Mouse (Mus musculus) lung, postnatal 0 days (tissue): ENCODE results near the gene Scube3. TPM values are rescaled to one million over a fixed set of nuclear protein-coding genes. Genes with fewer than 3 reads are reported as not detected.
A peak's percentile ranks its signal among the peaks of the same experiment; 100 is the strongest.

Experiments
- ATAC-seq: fragments of 200-750 bp; cut with Nextera tagmentation; 2 replicates; pipeline ENCODE4 v1.8.0; 2017; ENCODE audit warnings: moderate library complexity
- DNase-seq: peaks from one replicate; pipeline ENCODE4 v3.0.0-alpha.2; 2016; ENCODE audit warnings: low spot score
- H3K27ac ChIP-seq: fragments of 300-500 bp; sonication (generic); 2 replicates; pipeline ENCODE4 v1.5.1; 2014; ENCODE audit warnings: antibody characterized with exemption, mild to moderate bottlenecking, low read length, mixed read lengths
- H3K27me3 ChIP-seq: fragments of 300-500 bp; sonication (generic); replicated peaks from 2 replicates; pipeline ENCODE4 v1.6.1; 2014; ENCODE audit warnings: low read length, mixed read lengths; ENCODE audit not compliant: insufficient read depth
- H3K36me3 ChIP-seq: fragments of 300-500 bp; sonication (generic); 2 replicates; pipeline ENCODE4 v1.6.1; 2014; ENCODE audit warnings: low read length, mixed read lengths; ENCODE audit not compliant: insufficient read depth
- H3K4me1 ChIP-seq: fragments of 300-500 bp; sonication (generic); 2 replicates; pipeline ENCODE4 v1.6.1; 2014; ENCODE audit warnings: antibody characterized with exemption, low read depth, low read length, mixed read lengths; ENCODE audit not compliant: insufficient read depth
- H3K4me2 ChIP-seq: fragments of 300-500 bp; sonication (generic); replicated peaks from 2 replicates; pipeline ENCODE4 v1.6.1; 2014; ENCODE audit warnings: low read depth, mild to moderate bottlenecking, low read length, moderate library complexity, mixed read lengths
- H3K4me3 ChIP-seq: fragments of 300-500 bp; sonication (generic); 2 replicates; pipeline ENCODE4 v1.5.1; 2014; ENCODE audit warnings: low read depth, low read length
- H3K9ac ChIP-seq: fragments of 300-500 bp; sonication (generic); replicated peaks from 2 replicates; pipeline ENCODE4 v1.6.1; 2014; ENCODE audit warnings: low read depth, mild to moderate bottlenecking
- H3K9me3 ChIP-seq: fragments of 300-500 bp; sonication (generic); 2 replicates; pipeline ENCODE4 v1.6.1; 2016; ENCODE audit warnings: low read length, mixed read lengths
- CTCF ChIP-seq: IDR thresholded peaks from 2 replicates; pipeline ENCODE4 v1.5.1; 2016; ENCODE audit warnings: antibody characterized with exemption, mild to moderate bottlenecking
- EP300 ChIP-seq: IDR thresholded peaks from 2 replicates; pipeline ENCODE4 v1.6.1; 2016; ENCODE audit warnings: antibody characterized with exemption, mild to moderate bottlenecking, control low read depth
- WGBS: fragments of 180-500 bp; shearing (Covaris S2); extraction: QIAGEN DNeasy Blood & Tissue Kit; methylation state at CpG from one replicate; pipeline ENCODE4 v1.1.7; 2014; 5-methylcytosine and 5-hydroxymethylcytosine counted together
- polyA plus RNA-seq: library from polyadenylated mRNA; unstranded; fragments of >200 nt; fragmentation: Nextera tagmentation; extraction: Ambion mirVana; gene quantifications from 2 replicates; pipeline ENCODE4 v1.2.1, GENCODE M21; 2015

Gene Scube3
- polyA plus RNA-seq, 1 experiment from 2014 or later = 0.30 TPM

DNA sequence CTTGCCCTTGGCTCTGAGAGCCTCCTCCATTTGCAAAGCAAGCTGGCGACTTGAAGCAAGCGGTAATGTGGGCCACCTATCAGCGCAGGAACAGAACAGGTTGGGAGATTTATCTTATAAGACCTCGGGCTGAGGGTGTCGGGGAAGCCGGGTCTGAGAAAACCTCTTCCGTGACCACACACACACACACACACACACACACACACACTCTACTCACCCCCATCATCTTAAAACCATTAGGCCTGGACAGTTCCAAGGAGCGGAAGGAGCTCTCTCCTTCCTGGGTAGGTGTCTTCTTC is 66.3 kb downstream of the Scube3 start:
- Histone ChIP-seq H3K4me3 (0 out of 2 replicates have a peak overlapping the region, but pooled peaks have one; percentile 14), H3K27me3 (no peaks in the 10 kb centered on the region), H3K36me3 (peaks cover under 1% of the 10 kb centered on the region; the same call in 1 of the 2 replicates), H3K9ac (no peak overlapping the region), H3K4me2 (peak overlapping the region; percentile 48), H3K9me3 (no peaks in the 10 kb centered on the region), H3K4me1 (peaks cover 5% of the 10 kb centered on the region; the same call in 1 of the 2 replicates), H3K27ac (no peak overlapping the region)
- TF ChIP-seq CTCF (no peak), EP300 (no peak)
- ATAC-seq (no peak), DNase-seq (no peak)
- 82% methylated on average over 8 of the region's 8 CpGs for WGBS

GRCm38 (mm10) chr17:28209457-28210110 is 67.6 kb downstream of the Scube3 start:
- no peak overlapping the region for H3K9ac ChIP-seq
- H3K27ac ChIP-seq = no peak overlapping the region
- H3K4me1 ChIP-seq = peaks cover 5% of the 10 kb centered on the region; the same call in 1 of the 2 replicates
- no peak for ATAC-seq
- H3K4me3 ChIP-seq = no peak overlapping the region
- H3K36me3 ChIP-seq = no peaks in the 10 kb centered on the region
- no peaks in the 10 kb centered on the region for H3K9me3 ChIP-seq
- H3K27me3 ChIP-seq = no peaks in the 10 kb centered on the region
- no peak overlapping the region for H3K4me2 ChIP-seq
- TF ChIP-seq EP300 (no peak), CTCF (no peak)
- WGBS = 66% methylated on average over 4 of the region's 4 CpGs
- no peak for DNase-seq

DNA sequence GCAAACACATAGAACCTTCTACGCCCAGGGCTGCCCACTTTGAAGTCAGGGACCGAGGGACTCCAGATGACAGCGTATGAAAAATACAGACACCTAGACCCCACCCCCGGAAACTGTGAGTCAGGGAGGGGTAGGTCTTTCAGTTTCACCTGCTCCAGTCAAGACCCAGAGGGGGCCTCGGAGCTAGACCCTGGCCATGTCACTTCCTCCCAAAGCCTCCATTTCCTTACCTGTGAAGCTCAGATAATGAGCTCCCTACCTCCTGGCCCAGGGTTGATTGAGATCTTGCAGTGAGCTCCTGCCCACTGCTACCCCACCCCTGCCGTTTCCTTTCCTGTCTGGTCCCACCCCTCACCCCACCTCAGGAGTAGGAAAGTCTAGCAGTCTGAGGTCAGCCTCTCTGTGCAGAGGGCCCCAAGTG is 70.0 kb downstream of the Scube3 start:
- Histone ChIP-seq H3K9ac (no peak overlapping the region), H3K4me3 (no peak overlapping the region), H3K9me3 (no peaks in the 10 kb centered on the region), H3K27me3 (no peaks in the 10 kb centered on the region), H3K27ac (no peak overlapping the region), H3K4me2 (no peak overlapping the region), H3K36me3 (no peaks in the 10 kb centered on the region), H3K4me1 (peaks cover 5% of the 10 kb centered on the region; the same call in 1 of the 2 replicates)
- ATAC-seq (no peak), DNase-seq (no peak)
- WGBS = 55% methylated on average over 6 of the region's 6 CpGs
- no peak for TF ChIP-seq EP300
- no peak for TF ChIP-seq CTCF

- ATAC-seq (no peak), DNase-seq (no peak)
- Histone ChIP-seq H3K9me3 (no peaks in the 10 kb centered on the region), H3K4me3 (no peak overlapping the region), H3K36me3 (no peaks in the 10 kb centered on the region), H3K4me1 (peaks cover 5% of the 10 kb centered on the region; the same call in 1 of the 2 replicates), H3K27ac (no peak overlapping the region), H3K4me2 (no peak overlapping the region), H3K27me3 (no peaks in the 10 kb centered on the region), H3K9ac (no peak overlapping the region)
- 56% methylated on average over 9 of the region's 9 CpGs for WGBS
- TF ChIP-seq EP300 = no peak
- TF ChIP-seq CTCF = no peak
Measured at GRCm38 (mm10) chr17:28212391-28212790, 70.5 kb downstream of the Scube3 start.

DNA sequence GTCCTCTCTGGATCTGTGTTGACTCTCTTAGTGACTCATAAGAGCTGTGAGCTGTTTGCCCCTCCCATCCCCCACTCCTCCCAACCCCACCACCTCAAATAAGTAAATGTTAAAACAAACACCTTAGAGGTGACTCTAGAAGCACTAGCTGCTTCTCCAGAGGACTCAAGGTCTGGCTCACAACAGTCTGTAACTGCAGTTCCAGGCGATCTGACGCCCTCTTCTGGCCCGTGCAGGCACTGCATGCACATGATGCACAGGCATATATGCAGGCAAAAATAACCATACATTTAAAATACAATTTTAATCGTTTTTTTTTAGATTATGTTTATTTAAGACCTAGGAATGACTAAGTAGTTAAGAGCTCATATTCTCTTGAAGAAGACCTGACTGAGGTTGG is 71.3 kb downstream of the Scube3 start:
- H3K9me3 ChIP-seq = no peaks in the 10 kb centered on the region
- DNase-seq (peak; percentile 38), ATAC-seq (no peak)
- no peak overlapping the region for H3K4me2 ChIP-seq
- no peaks in the 10 kb centered on the region for H3K27me3 ChIP-seq
- H3K27ac ChIP-seq = no peak overlapping the region
- no peak overlapping the region for H3K4me3 ChIP-seq
- H3K9ac ChIP-seq = no peak overlapping the region
- no peaks in the 10 kb centered on the region for H3K4me1 ChIP-seq
- H3K36me3 ChIP-seq = no peaks in the 10 kb centered on the region
- 23% methylated on average over 4 of the region's 4 CpGs for WGBS
- TF ChIP-seq CTCF = peak; percentile 66
- no peak for TF ChIP-seq EP300

DNA sequence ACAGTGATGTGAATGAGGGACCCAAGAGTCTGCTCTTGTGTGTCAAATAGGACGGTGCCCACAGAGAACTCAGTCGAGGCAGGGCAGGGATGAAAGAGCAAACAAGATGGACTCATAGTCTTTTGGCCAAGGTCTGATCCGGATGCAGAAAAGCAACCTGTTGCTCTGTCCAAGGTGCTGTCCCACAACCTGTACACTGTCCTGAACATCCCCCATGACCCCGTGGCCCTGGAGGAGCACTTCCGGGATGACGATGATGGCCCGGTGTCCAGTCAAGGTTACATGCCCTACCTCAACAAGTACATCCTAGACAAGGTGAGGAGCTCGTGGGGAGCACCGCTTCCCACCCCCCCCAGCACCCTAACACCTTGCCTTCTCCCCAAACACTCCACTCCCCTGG is 74.8 kb downstream of the Scube3 start:
- WGBS = 76% methylated on average over 9 of the region's 9 CpGs
- H3K4me2 ChIP-seq = no peak overlapping the region
- no peak overlapping the region for H3K9ac ChIP-seq
- no peak overlapping the region for H3K27ac ChIP-seq
- no peaks in the 10 kb centered on the region for H3K27me3 ChIP-seq
- H3K9me3 ChIP-seq = no peaks in the 10 kb centered on the region
- TF ChIP-seq EP300 = no peak
- no peak for TF ChIP-seq CTCF
- no peaks in the 10 kb centered on the region for H3K36me3 ChIP-seq
- 0 out of 2 replicates have a peak, but pooled peaks cover 3% of the 10 kb centered on the region for H3K4me1 ChIP-seq
- no peak overlapping the region for H3K4me3 ChIP-seq
- DNase-seq = no peak
- ATAC-seq = no peak
